Mouse (Mus musculus) left cerebral cortex, adult 6 months (tissue): ENCODE measurements around the gene Atp11a. TPM values are rescaled to one million over a fixed set of nuclear protein-coding genes. Genes with fewer than 3 reads are reported as not detected.

Source experiments
- long read RNA-seq, 2 experiments: library from polyadenylated mRNA; unstranded; transcript quantifications; one replicate each; pipeline ENCODE4 v2.0.0; 2019 to 2020
- polyA plus RNA-seq: library from polyadenylated mRNA; unstranded; fragments of <200 nt; fragmentation: Nextera tagmentation; gene quantifications from 2 replicates; pipeline ENCODE4 v1.2.3, GENCODE M21; 2021

Atp11a gene
- 3.1 and 3.2 TPM in 2 replicates for polyA plus RNA-seq
- long read RNA-seq, experiment 1, partial matches to known transcripts: 5 of 18 reads
- long read RNA-seq, experiment 1, other reads (novel, unspliced or antisense): 12 of 18 reads
- long read RNA-seq, experiment 2, partial matches to known transcripts: 0 of 9 reads
- long read RNA-seq, experiment 2, other reads (novel, unspliced or antisense): 9 of 9 reads

DNA sequence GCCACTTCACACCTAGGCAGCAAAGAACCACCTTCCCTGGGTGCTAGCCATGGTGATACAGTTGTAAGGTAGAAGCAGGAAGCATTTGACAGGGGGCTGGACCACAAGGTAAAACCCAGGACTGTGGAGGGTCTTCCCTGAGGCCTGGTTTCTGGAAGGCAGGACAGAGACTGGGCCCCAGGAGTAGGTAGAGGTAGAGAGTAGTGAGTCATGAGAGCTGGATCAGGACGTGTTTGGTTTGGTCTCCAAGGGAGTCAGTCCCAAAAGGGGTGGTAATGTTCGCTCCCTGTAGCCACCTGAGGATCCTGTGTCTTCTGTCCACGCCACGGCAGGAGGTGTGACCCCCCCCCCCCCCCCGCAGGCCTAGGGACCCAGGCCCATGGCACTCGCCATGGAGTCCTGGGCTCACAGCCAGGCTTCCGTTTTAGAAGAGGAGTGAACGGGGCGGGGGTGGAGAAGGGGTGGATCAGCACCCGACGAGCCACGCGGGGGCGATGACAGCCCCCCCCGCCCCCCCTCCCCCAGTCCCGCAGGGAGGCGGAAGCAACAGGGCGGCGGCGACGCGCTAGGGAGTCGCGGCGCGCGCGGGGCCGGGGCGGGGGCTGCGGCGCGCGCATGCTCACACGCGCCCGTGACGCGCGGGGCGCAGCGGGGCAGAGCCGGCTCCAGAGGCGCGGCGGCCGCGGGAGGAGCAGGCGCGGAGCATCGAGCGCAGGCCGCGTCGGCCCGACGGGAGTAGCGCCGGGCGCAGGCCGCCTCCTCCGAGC is at the start of gene Atp11a:
Gene Atp11a, plus strand, starts transcription at position 624 of the 767 bp plus-strand sequence.

DNA sequence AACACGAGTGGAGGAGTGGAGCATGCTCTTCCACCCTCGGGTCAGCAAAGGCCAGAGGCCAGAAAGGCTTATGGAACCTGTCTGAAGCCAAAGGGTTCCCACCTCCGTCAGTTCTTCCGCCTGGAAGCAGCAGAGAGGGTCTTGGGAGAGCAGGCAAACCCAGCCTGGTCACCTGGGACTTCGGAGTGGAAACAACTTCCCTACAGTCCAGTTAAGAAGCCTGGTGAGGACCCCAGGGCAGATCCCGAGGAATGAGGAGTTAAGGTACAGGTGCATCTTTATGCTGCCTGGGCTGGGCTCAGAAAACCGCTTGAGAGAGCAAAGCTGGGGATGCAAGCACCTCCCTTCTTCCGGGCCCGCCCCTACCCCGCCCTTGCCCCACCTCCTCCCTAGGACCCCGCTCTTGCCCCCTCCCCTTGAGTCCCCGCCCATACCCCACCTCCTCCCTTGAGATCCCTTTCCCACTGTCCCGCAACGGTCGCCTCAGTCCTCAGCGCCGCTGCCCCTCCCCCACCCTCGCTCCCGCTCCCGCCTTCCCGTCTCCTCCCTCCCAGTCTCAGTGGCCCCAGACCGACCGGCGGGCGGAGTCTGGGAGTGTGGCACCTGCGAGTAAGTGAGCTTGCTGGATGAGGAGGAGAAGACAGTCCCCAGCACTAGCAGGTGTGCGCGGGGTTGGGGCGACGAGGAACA is 116.7 kb downstream of the Atp11a start, which contains the start of gene Mcf2l:
Gene Mcf2l, plus strand, starts transcription at position 450 of the 690 bp plus-strand sequence.

Other genes with a start within 250 kb of the Atp11a start
- gene Spaca7, start 184.0 kb upstream of the Atp11a start, polyA plus RNA-seq: not detected in 2 replicates
- 15.3 and 20.1 TPM in 2 replicates for gene Tubgcp3, start 84.8 kb upstream of the Atp11a start, polyA plus RNA-seq
- gene Mcf2l, start 116.8 kb downstream of the Atp11a start, polyA plus RNA-seq: 18.8 and 21.8 TPM in 2 replicates